Mouse (Mus musculus): ENCODE results near the gene Enho.

DNA sequence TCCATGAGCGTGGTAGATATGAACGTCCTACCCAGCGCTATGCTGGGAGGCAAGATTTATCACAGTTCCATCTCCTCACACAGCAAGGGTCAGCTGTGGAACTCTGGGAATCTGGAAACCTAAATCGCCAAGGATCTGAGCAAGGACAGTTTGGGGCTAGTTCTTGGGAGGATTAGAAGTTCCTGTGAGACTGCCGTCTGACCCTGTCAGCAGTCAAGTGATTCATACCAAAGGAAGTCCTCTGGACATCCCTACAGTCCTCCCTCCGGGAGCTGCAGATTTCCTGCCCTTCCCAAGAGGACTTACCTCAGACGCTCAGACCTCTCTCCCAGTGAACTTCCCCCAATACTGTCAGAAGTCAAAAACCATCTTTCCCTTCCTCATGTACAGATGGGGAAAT is 3.8 kb downstream of the Enho start:
- TF ChIP-seq MAFK (IDR thresholded peaks at IDR 0.05; ENCODE audit: insufficient read depth, low read depth, low read length) (no peak), ZC3H11A (IDR thresholded peaks at IDR 0.05; ENCODE audit: borderline replicate concordance, low read depth, low read length) (no peak)
